Mouse (Mus musculus): ENCODE data around the gene Foxn3. TPM values are rescaled to one million over a fixed set of nuclear protein-coding genes. Genes with fewer than 3 reads are reported as not detected.

The Foxn3 gene
- polyA plus RNA-seq, 1 experiment from 2014 or later, result 66.4 TPM

DNA sequence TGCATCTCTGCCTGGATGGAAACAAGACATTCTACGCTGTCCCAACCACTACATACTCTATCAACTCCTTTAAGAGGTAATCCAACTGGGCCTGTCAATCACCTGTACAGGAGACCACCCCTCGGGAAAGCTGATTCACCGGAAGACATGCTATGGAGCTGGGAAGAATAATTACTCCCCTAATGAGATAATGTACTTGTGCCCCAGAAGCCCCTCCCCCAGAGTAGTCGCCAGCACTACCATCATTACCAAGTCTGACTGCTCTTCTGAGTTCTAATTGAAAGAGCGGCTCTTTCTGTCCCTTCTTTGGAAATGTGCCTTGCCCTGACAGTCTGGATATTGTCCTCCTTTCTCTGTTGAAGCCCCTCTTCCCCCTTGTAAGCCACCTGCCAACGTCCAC lies 183.3 kb downstream of the Foxn3 start:
- WGBS, result 55% methylated on average over 6 of the region's 6 CpGs
- H3K27ac ChIP-seq (ENCODE audit: low read length), result no peak overlapping the region
- H3K4me3 ChIP-seq (ENCODE audit: low read depth, low read length), result no peak overlapping the region
- H3K9ac ChIP-seq (ENCODE audit: low read depth, low read length), result no peak overlapping the region
- H3K4me2 ChIP-seq (ENCODE audit: low read length), result no peak overlapping the region
- no peak for ATAC-seq
- H3K36me3 ChIP-seq (ENCODE audit: control insufficient read depth, insufficient read depth, low read length), result no peaks in the 10 kb centered on the region
- H3K27me3 ChIP-seq (ENCODE audit: control insufficient read depth, insufficient read depth, low read depth, low read length), result no peaks in the 10 kb centered on the region
- peaks cover 38% of the 10 kb centered on the region for H3K4me1 ChIP-seq (ENCODE audit: control insufficient read depth, insufficient read depth, low read length)
- H3K9me3 ChIP-seq (replicated peaks; ENCODE audit: control insufficient read depth, low read length, poor library complexity, severe bottlenecking), result no peaks in the 10 kb centered on the region

DNA sequence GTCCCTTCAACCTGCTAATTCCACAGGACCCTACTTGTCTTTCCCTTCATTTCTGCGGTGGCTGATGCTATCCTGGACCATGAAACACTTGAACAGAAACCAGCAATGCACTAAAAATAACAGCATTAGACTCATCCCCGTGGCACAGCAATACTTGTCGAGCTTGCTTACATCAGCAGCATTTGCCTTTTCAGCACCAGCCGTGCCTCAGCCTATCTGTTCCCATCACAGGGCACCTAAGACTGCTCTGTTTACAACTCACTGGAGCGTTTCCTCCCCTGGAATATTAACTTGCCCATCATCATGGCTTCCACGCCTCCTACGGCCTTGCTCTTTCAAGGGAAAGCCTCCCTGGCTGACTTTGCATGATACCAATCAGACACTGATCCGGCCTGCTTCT lies 185.1 kb downstream of the Foxn3 start:
- ATAC-seq, result no peak
- Histone ChIP-seq H3K9me3 (replicated peaks; ENCODE audit: control insufficient read depth, low read length, poor library complexity, severe bottlenecking) (no peaks in the 10 kb centered on the region), H3K4me2 (ENCODE audit: low read length) (no peak overlapping the region), H3K27me3 (ENCODE audit: control insufficient read depth, insufficient read depth, low read depth, low read length) (no peaks in the 10 kb centered on the region), H3K4me1 (ENCODE audit: control insufficient read depth, insufficient read depth, low read length) (peaks cover 37% of the 10 kb centered on the region), H3K27ac (ENCODE audit: low read length) (no peak overlapping the region), H3K4me3 (ENCODE audit: low read depth, low read length) (no peak overlapping the region), H3K9ac (ENCODE audit: low read depth, low read length) (no peak overlapping the region), H3K36me3 (ENCODE audit: control insufficient read depth, insufficient read depth, low read length) (no peaks in the 10 kb centered on the region)
- WGBS, result 74% methylated on average over 8 of the region's 8 CpGs

DNA sequence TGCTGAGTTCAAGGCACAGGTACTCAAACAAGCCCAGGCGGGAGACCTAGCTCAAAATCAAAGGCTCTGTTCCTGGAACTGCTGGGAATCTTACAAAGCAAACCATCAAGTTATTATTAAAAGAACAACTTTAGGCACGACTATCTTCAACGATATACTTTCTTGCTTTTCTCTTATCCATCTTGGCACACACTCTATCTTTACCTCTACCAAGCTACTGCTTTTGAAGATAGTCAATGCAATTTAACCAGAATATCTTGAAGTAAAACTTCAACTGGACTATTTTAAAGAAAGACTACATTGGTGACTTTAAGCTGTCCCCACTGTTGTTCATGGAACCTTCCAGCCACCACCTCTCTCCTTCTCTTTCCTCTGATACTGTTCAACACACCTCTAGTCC lies 185.7 kb downstream of the Foxn3 start:
- Histone ChIP-seq H3K9me3 (replicated peaks; ENCODE audit: control insufficient read depth, low read length, poor library complexity, severe bottlenecking) (no peaks in the 10 kb centered on the region), H3K4me3 (ENCODE audit: low read depth, low read length) (no peak overlapping the region), H3K27ac (ENCODE audit: low read length) (no peak overlapping the region), H3K36me3 (ENCODE audit: control insufficient read depth, insufficient read depth, low read length) (no peaks in the 10 kb centered on the region), H3K4me1 (ENCODE audit: control insufficient read depth, insufficient read depth, low read length) (peaks cover 37% of the 10 kb centered on the region), H3K9ac (ENCODE audit: low read depth, low read length) (no peak overlapping the region), H3K27me3 (ENCODE audit: control insufficient read depth, insufficient read depth, low read depth, low read length) (no peaks in the 10 kb centered on the region), H3K4me2 (ENCODE audit: low read length) (no peak overlapping the region)
- WGBS, result 58% methylated on average over 3 of the region's 3 CpGs
- ATAC-seq, result no peak

DNA sequence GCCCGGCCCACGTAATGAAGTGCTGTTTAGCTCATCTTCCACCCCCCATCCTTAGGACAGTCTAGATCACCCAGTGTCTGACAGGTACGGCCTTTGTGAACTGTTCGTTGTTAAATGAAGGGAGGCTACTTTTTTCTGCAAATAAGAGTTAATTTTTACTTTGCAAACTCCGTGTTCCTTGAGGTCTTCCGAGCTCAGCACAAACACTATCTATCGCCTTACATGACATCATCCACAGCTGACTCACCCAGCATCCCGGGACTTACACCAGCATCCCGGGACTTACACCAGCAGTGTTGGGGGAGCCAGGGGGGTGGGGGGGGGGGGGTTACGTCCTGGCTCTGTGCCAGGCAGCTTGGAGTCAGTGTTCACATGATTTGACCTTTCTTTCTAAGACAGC lies 186.3 kb downstream of the Foxn3 start:
- Histone ChIP-seq H3K4me3 (ENCODE audit: low read depth, low read length) (no peak overlapping the region), H3K9ac (ENCODE audit: low read depth, low read length) (no peak overlapping the region), H3K36me3 (ENCODE audit: control insufficient read depth, insufficient read depth, low read length) (no peaks in the 10 kb centered on the region), H3K27me3 (ENCODE audit: control insufficient read depth, insufficient read depth, low read depth, low read length) (no peaks in the 10 kb centered on the region), H3K9me3 (replicated peaks; ENCODE audit: control insufficient read depth, low read length, poor library complexity, severe bottlenecking) (no peaks in the 10 kb centered on the region), H3K27ac (ENCODE audit: low read length) (no peak overlapping the region), H3K4me1 (ENCODE audit: control insufficient read depth, insufficient read depth, low read length) (peaks cover 37% of the 10 kb centered on the region), H3K4me2 (ENCODE audit: low read length) (no peak overlapping the region)
- no peak for ATAC-seq
- WGBS, result 79% methylated on average over 10 of the region's 10 CpGs

DNA sequence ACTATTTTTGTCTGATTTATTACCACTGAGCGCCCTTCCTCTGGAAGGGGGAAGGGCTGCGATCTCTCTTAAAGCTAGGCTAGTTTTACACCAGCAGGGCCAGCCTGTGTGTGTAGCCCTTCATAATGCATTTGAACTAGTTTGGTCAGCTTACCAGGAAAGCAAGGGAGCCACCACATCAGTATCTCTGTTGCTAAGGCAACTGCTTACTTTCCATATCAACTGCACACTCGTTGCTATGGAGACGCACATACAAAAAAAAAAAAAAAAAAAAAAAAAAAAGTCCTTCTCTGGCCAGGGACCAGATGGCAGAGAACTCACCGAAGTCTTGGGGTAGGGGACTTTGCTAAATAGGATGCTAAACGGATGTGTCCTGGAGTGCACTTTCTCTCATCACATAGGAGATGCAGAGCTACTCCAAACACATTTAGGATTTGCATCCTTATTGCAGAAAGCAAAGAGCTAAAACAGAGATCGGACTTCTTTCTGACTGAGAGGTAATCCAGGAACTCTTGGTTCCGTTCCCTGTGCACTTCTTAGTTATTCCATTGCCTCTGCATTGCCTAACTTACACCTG lies 187.4 kb downstream of the Foxn3 start:
- Histone ChIP-seq H3K4me3 (ENCODE audit: low read depth, low read length) (no peak overlapping the region), H3K9me3 (replicated peaks; ENCODE audit: control insufficient read depth, low read length, poor library complexity, severe bottlenecking) (no peaks in the 10 kb centered on the region), H3K27me3 (ENCODE audit: control insufficient read depth, insufficient read depth, low read depth, low read length) (no peaks in the 10 kb centered on the region), H3K27ac (ENCODE audit: low read length) (peak overlapping the region; percentile 48), H3K9ac (ENCODE audit: low read depth, low read length) (no peak overlapping the region), H3K4me1 (ENCODE audit: control insufficient read depth, insufficient read depth, low read length) (peaks cover 37% of the 10 kb centered on the region), H3K36me3 (ENCODE audit: control insufficient read depth, insufficient read depth, low read length) (no peaks in the 10 kb centered on the region), H3K4me2 (ENCODE audit: low read length) (0 out of 2 replicates have a peak overlapping the region, but pooled peaks have one; percentile 12)
- WGBS, result 44% methylated on average over 8 of the region's 8 CpGs
- peak; percentile 79 for ATAC-seq

DNA sequence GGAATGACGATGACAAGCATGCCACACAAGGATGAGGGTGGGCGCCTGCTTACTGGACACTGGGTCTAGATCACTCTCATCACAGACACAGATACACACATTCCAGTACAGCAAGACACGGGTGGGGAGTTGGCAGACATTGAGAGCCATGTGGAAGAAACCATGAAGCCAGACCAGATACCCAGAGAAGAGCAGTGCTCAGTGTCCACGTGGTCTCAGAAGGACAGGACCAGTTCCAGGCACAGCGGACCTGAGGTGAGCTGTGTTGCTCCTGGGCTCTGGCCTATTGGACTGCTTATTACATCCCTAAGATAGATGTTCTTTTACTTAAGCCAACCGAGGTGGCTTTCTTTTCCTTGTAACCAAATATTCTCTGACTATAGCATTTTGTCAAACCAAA lies 188.0 kb downstream of the Foxn3 start:
- Histone ChIP-seq H3K9ac (ENCODE audit: low read depth, low read length) (no peak overlapping the region), H3K36me3 (ENCODE audit: control insufficient read depth, insufficient read depth, low read length) (no peaks in the 10 kb centered on the region), H3K27ac (ENCODE audit: low read length) (peak overlapping the region; percentile 48), H3K4me2 (ENCODE audit: low read length) (0 out of 2 replicates have a peak overlapping the region, but pooled peaks have one; percentile 12), H3K4me3 (ENCODE audit: low read depth, low read length) (no peak overlapping the region), H3K4me1 (ENCODE audit: control insufficient read depth, insufficient read depth, low read length) (peaks cover 37% of the 10 kb centered on the region), H3K27me3 (ENCODE audit: control insufficient read depth, insufficient read depth, low read depth, low read length) (no peaks in the 10 kb centered on the region), H3K9me3 (replicated peaks; ENCODE audit: control insufficient read depth, low read length, poor library complexity, severe bottlenecking) (no peaks in the 10 kb centered on the region)
- ATAC-seq, result peak; percentile 41; the same call in 1 of the 2 replicates
- WGBS, result 89% methylated on average over 6 of the region's 6 CpGs

DNA sequence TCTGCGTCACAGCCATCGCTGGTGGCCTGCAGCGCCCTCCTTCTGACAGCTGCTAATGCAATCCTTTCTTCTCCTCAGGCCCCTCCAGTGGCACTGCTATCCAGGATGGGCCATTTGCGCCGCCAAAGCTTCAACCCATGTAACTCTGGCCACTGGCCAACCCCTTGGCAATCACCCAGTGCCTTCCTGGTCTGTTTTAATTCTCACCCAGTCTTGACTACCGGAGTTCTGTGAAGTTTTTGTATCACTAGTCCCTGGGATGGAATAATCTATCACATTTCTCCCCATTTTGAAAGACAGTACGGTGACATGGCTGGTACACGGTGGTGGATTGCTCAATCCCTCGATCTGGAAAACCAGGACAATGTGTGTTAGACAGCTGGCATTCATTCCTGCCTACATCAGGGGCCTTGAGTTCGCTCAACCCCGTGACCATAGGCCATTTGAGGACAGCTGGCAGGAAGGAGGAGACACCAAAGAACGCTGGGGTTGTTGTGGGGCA lies 189.2 kb downstream of the Foxn3 start:
- Histone ChIP-seq H3K27me3 (ENCODE audit: control insufficient read depth, insufficient read depth, low read depth, low read length) (no peaks in the 10 kb centered on the region), H3K36me3 (ENCODE audit: control insufficient read depth, insufficient read depth, low read length) (no peaks in the 10 kb centered on the region), H3K27ac (ENCODE audit: low read length) (no peak overlapping the region), H3K4me1 (ENCODE audit: control insufficient read depth, insufficient read depth, low read length) (peaks cover 34% of the 10 kb centered on the region), H3K4me2 (ENCODE audit: low read length) (no peak overlapping the region), H3K9ac (ENCODE audit: low read depth, low read length) (no peak overlapping the region), H3K4me3 (ENCODE audit: low read depth, low read length) (no peak overlapping the region), H3K9me3 (replicated peaks; ENCODE audit: control insufficient read depth, low read length, poor library complexity, severe bottlenecking) (no peaks in the 10 kb centered on the region)
- WGBS, result 80% methylated on average over 12 of the region's 12 CpGs
- ATAC-seq, result no peak

DNA sequence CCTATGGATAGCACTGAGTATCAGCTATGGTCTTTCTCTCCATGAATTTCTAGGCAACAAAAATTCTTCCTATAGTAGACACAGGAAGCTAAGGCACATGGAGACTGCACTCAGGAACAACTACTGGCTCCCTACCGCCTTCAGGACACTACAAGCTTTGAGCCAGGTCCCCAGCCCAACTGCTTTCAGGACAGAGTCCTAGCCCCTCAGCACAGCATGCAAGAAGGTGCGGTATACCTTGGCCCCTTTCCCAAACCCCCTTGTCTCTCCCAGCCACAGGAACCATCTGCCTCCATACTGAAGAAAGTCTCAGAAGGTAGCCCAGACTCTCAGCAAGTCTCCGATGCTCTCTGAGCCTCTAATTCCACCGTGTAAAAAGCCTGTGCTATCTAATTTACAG lies 189.8 kb downstream of the Foxn3 start:
- Histone ChIP-seq H3K4me2 (ENCODE audit: low read length) (no peak overlapping the region), H3K4me1 (ENCODE audit: control insufficient read depth, insufficient read depth, low read length) (peaks cover 34% of the 10 kb centered on the region), H3K27me3 (ENCODE audit: control insufficient read depth, insufficient read depth, low read depth, low read length) (no peaks in the 10 kb centered on the region), H3K9me3 (replicated peaks; ENCODE audit: control insufficient read depth, low read length, poor library complexity, severe bottlenecking) (no peaks in the 10 kb centered on the region), H3K4me3 (ENCODE audit: low read depth, low read length) (no peak overlapping the region), H3K9ac (ENCODE audit: low read depth, low read length) (no peak overlapping the region), H3K27ac (ENCODE audit: low read length) (no peak overlapping the region), H3K36me3 (ENCODE audit: control insufficient read depth, insufficient read depth, low read length) (no peaks in the 10 kb centered on the region)
- no peak for ATAC-seq
- WGBS, result 86% methylated on average over 4 of the region's 4 CpGs

DNA sequence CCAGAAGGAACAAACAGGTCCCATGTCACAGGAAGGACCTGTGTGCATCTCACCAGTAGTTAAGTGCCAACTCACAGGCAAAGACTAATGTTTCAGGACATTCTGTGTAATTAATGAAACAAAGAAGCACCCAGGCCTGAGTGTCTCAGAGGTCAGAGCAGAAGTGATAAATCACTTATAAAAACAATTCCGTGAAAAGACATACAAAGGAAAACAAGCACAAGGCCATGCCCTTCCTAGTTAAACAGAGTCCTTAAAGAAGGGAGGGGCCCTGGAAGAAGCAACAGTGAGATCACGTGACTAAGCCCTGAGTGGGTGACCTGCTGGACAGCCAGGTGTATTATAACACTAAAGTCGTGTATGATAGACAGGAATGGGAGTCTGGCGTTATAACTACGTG lies 191.9 kb downstream of the Foxn3 start:
- no peak overlapping the region for H3K4me2 ChIP-seq (ENCODE audit: low read length)
- H3K27me3 ChIP-seq (ENCODE audit: control insufficient read depth, insufficient read depth, low read depth, low read length), result no peaks in the 10 kb centered on the region
- no peaks in the 10 kb centered on the region for H3K36me3 ChIP-seq (ENCODE audit: control insufficient read depth, insufficient read depth, low read length)
- WGBS, result 87% methylated on average over 5 of the region's 5 CpGs
- no peak for ATAC-seq
- H3K9me3 ChIP-seq (replicated peaks; ENCODE audit: control insufficient read depth, low read length, poor library complexity, severe bottlenecking), result no peaks in the 10 kb centered on the region
- no peak overlapping the region for H3K9ac ChIP-seq (ENCODE audit: low read depth, low read length)
- peaks cover 19% of the 10 kb centered on the region for H3K4me1 ChIP-seq (ENCODE audit: control insufficient read depth, insufficient read depth, low read length)
- H3K4me3 ChIP-seq (ENCODE audit: low read depth, low read length), result no peak overlapping the region
- no peak overlapping the region for H3K27ac ChIP-seq (ENCODE audit: low read length)

Data from midbrain, embryonic 16.5 days (tissue).